Mouse (Mus musculus): Measurements from ENCODE around the gene Hace1.

The Hace1 gene

GRCm38 (mm10) chr10:45695522-45695921 is 117.9 kb downstream of the Hace1 start:
- intact Hi-C loops (cut with DNase I), result no loop called here

- intact Hi-C loops (cut with DNase I), result no loop called here
These were observed 121.3 kb downstream of the Hace1 start for GRCm38 (mm10) chr10:45698930-45699329.

- intact Hi-C loops (cut with DNase I), result no loop called here
These were observed 129.2 kb downstream of the Hace1 start for GRCm38 (mm10) chr10:45706849-45707248.

GRCm38 (mm10) chr10:45710848-45711247 is 133.2 kb downstream of the Hace1 start:
- intact Hi-C loops (cut with DNase I), result no loop called here

- intact Hi-C loops (cut with DNase I), result no loop called here
These were observed 133.7 kb downstream of the Hace1 start for GRCm38 (mm10) chr10:45711348-45711747.

Small RNA genes lying within 50 kb of the gene (microRNA-seq; reads per million reads assigned to microRNA genes)
- 0 reads per million in 2 experiments for gene Gm27731
